ENCODE assay signal across 9 mouse cellular contexts in genomic region chr5:72244134-72244533, GRCm38 (mm10).
DNase-seq lines count a peak whose midpoint lies in the region; ATAC-seq and TF ChIP-seq lines count a peak whose summit lies in the region.
"Had no signal": no experiment of that assay in that cellular context is flagged by ENCODE, and none has a peak within 500 bp of the region (broad histone marks: within the 10 kb centered on the region; RNA-seq: fewer than 3 reads in every experiment).

No protein-coding gene starts in this region.

- TF ChIP-seq CTCF in kidney, adult 2 months (conservative IDR thresholded peaks at IDR 0.05; ENCODE audit: insufficient read depth, insufficient read length, low read depth, low read length) = peak; percentile 29; the same call in 1 of the 2 replicates

- no peaks in the 10 kb centered on the region for H3K4me1 ChIP-seq in kidney, adult 2 months (ENCODE audit: control insufficient read depth, insufficient read depth, low read length)
- no peaks in the 10 kb centered on the region for H3K4me1 ChIP-seq in kidney, embryonic 14.5 days (ENCODE audit: control insufficient read depth, insufficient read depth, low read length)
- H3K4me1 ChIP-seq in forebrain, embryonic 16.5 days (replicated peaks; ENCODE audit: control insufficient read depth, insufficient read depth, low read length) = no peaks in the 10 kb centered on the region; the same call in 1 of the 2 replicates
- no peaks in the 10 kb centered on the region for H3K4me1 ChIP-seq in hindbrain, embryonic 10.5 days (replicated peaks)
- H3K4me1 ChIP-seq: lung, embryonic 15.5 days had no signal

- H3K36me3 ChIP-seq in kidney, adult 2 months (ENCODE audit: control insufficient read depth, insufficient read depth, low read length) = peaks cover 10% of the 10 kb centered on the region
- peaks cover 2% of the 10 kb centered on the region; the same call in 1 of the 2 replicates for H3K36me3 ChIP-seq in kidney, embryonic 14.5 days (ENCODE audit: control insufficient read depth, insufficient read depth, low read length)
- no peaks in the 10 kb centered on the region for H3K36me3 ChIP-seq in forebrain, embryonic 16.5 days (ENCODE audit: control insufficient read depth, insufficient read depth)
- peaks cover 11% of the 10 kb centered on the region; the same call in 1 of the 2 replicates for H3K36me3 ChIP-seq in hindbrain, embryonic 10.5 days

- H3K27ac ChIP-seq in kidney, adult 2 months (ENCODE audit: insufficient read depth, low read depth, low read length) = no peak overlapping the region
- H3K27ac ChIP-seq in kidney, embryonic 14.5 days (ENCODE audit: low read depth, low read length) = no peak overlapping the region
- no peak overlapping the region for H3K27ac ChIP-seq in forebrain, embryonic 16.5 days (ENCODE audit: low read length)
- no peak overlapping the region for H3K27ac ChIP-seq in hindbrain, embryonic 10.5 days
- H3K27ac ChIP-seq: lung, embryonic 15.5 days had no signal

- no peak overlapping the region for H3K9ac ChIP-seq in kidney, embryonic 14.5 days (ENCODE audit: low read depth, low read length)
- H3K9ac ChIP-seq in forebrain, embryonic 16.5 days (replicated peaks; ENCODE audit: low read depth, low read length) = no peak overlapping the region
- H3K9ac ChIP-seq: lung, embryonic 15.5 days had no signal

- ATAC-seq in kidney, embryonic 14.5 days (ENCODE audit: low FRiP score, low TSS enrichment) = no peak
- peak; percentile 86 for ATAC-seq in forebrain, embryonic 16.5 days

- DNase-seq in kidney, adult 2 months = peak; percentile 56
- DNase-seq in adrenal gland, postnatal 14 days = peak; percentile 69
- peak; percentile 59 to 68 for DNase-seq in kidney, postnatal 4 days
- peak; percentile 18 for DNase-seq in ovary, postnatal 14 days (ENCODE audit: low spot score)
- DNase-seq in hindbrain, embryonic 10.5 days (ENCODE audit: low spot score) = no peak
- DNase-seq in urinary bladder, postnatal 25 days (ENCODE audit: low spot score) = no peak

- H3K4me3 ChIP-seq in kidney, adult 2 months (ENCODE audit: insufficient read depth, low read depth, low read length) = no peak overlapping the region
- no peak overlapping the region for H3K4me3 ChIP-seq in kidney, embryonic 14.5 days (ENCODE audit: low read length)
- H3K4me3 ChIP-seq in forebrain, embryonic 16.5 days (replicated peaks; ENCODE audit: low read length) = no peak overlapping the region
- no peak overlapping the region for H3K4me3 ChIP-seq in hindbrain, embryonic 10.5 days
- H3K4me3 ChIP-seq: lung, embryonic 15.5 days had no signal

- no peak overlapping the region for H3K4me2 ChIP-seq in kidney, embryonic 14.5 days (replicated peaks; ENCODE audit: low read depth, low read length)
- H3K4me2 ChIP-seq in forebrain, embryonic 16.5 days (ENCODE audit: low read length) = no peak overlapping the region
- H3K4me2 ChIP-seq: lung, embryonic 15.5 days had no signal

- 65% methylated on average over 3 of the region's 3 CpGs for WGBS in kidney, adult 2 months
- WGBS in kidney, embryonic 14.5 days = 78% methylated on average over 3 of the region's 3 CpGs
- WGBS in forebrain, embryonic 16.5 days = 49% methylated on average over 3 of the region's 3 CpGs
- WGBS in hindbrain, embryonic 10.5 days = 80% methylated on average over 3 of the region's 3 CpGs

- no peaks in the 10 kb centered on the region for H3K27me3 ChIP-seq in kidney, adult 2 months (replicated peaks; ENCODE audit: control insufficient read depth, insufficient read depth, low read length)
- H3K27me3 ChIP-seq in kidney, embryonic 14.5 days (ENCODE audit: control insufficient read depth, insufficient read depth, low read length) = no peaks in the 10 kb centered on the region
- no peaks in the 10 kb centered on the region for H3K27me3 ChIP-seq in forebrain, embryonic 16.5 days (replicated peaks; ENCODE audit: control insufficient read depth, insufficient read depth, low read length)
- no peaks in the 10 kb centered on the region for H3K27me3 ChIP-seq in hindbrain, embryonic 10.5 days (ENCODE audit: insufficient read depth, poor library complexity, severe bottlenecking)
- H3K27me3 ChIP-seq: lung, embryonic 15.5 days had no signal

- no peaks in the 10 kb centered on the region for H3K9me3 ChIP-seq in kidney, embryonic 14.5 days (ENCODE audit: control insufficient read depth, low read length)
- no peaks in the 10 kb centered on the region for H3K9me3 ChIP-seq in forebrain, embryonic 16.5 days (ENCODE audit: control insufficient read depth, low read length)
- H3K9me3 ChIP-seq in hindbrain, embryonic 10.5 days = no peaks in the 10 kb centered on the region
- H3K9me3 ChIP-seq: lung, embryonic 15.5 days had no signal

- TF ChIP-seq POLR2A in kidney, adult 2 months (IDR thresholded peaks at IDR 0.05; ENCODE audit: low read depth, low read length) = no peak

Comparison
In these comparisons a context has a peak if more than half of its experiments do, and no peak if none do; other contexts are left out.
1. DNase-seq: peak in kidney, adult 2 months (single experiment), adrenal gland, postnatal 14 days (single experiment), kidney, postnatal 4 days (2 of 2) and ovary, postnatal 14 days (single experiment); none in hindbrain, embryonic 10.5 days (single experiment) and urinary bladder, postnatal 25 days (single experiment).